Mouse (Mus musculus): ENCODE results near the gene Pms2. TPM values are rescaled to one million over a fixed set of nuclear protein-coding genes. Genes with fewer than 3 reads are reported as not detected.
A peak's percentile ranks its signal among the peaks of the same experiment; 100 is the strongest.

Gene Pms2
- total and polyA plus RNA-seq, 2 experiments from 2014 or later: 8.0 to 10.5 TPM

- Histone ChIP-seq H3K9me3 (replicated peaks; ENCODE audit: control insufficient read depth, low read length) (no peaks in the 10 kb centered on the region), H3K27ac (ENCODE audit: low read depth) (no peak overlapping the region), H3K27me3 (ENCODE audit: control insufficient read depth, insufficient read depth, low read length) (no peaks in the 10 kb centered on the region), H3K4me3 (ENCODE audit: low read depth, low read length) (no peak overlapping the region), H3K36me3 (replicated peaks; ENCODE audit: control insufficient read depth, insufficient read depth, low read length) (peaks cover 23% of the 10 kb centered on the region), H3K4me1 (ENCODE audit: control insufficient read depth, insufficient read depth) (no peaks in the 10 kb centered on the region), H3K9ac (replicated peaks; ENCODE audit: low read depth, low read length) (no peak overlapping the region), H3K4me2 (ENCODE audit: low read depth, low read length) (no peak overlapping the region)
- TF ChIP-seq CTCF (IDR thresholded peaks at IDR 0.05; ENCODE audit: low read depth): no peak
- TF ChIP-seq EP300 (IDR thresholded peaks at IDR 0.05; ENCODE audit: low read depth): no peak
- WGBS: 97% methylated on average over 1 of the region's 1 CpGs
- no peak for ATAC-seq (ENCODE audit: insufficient read depth, low read depth)
- DNase-seq (ENCODE audit: low spot score): no peak
Observed at GRCm38 (mm10) chr5:143933875-143934274, 24.1 kb downstream of the Pms2 start.

- no peak overlapping the region for H3K4me2 ChIP-seq (ENCODE audit: low read depth, low read length)
- 70% methylated on average over 9 of the region's 9 CpGs for WGBS
- ATAC-seq (ENCODE audit: insufficient read depth, low read depth): no peak
- H3K4me1 ChIP-seq (ENCODE audit: control insufficient read depth, insufficient read depth): no peaks in the 10 kb centered on the region
- no peaks in the 10 kb centered on the region for H3K9me3 ChIP-seq (replicated peaks; ENCODE audit: control insufficient read depth, low read length)
- DNase-seq (ENCODE audit: low spot score): no peak
- no peak overlapping the region for H3K27ac ChIP-seq (ENCODE audit: low read depth)
- H3K9ac ChIP-seq (replicated peaks; ENCODE audit: low read depth, low read length): no peak overlapping the region
- no peak for TF ChIP-seq EP300 (IDR thresholded peaks at IDR 0.05; ENCODE audit: low read depth)
- TF ChIP-seq CTCF (IDR thresholded peaks at IDR 0.05; ENCODE audit: low read depth): no peak
- H3K4me3 ChIP-seq (ENCODE audit: low read depth, low read length): no peak overlapping the region
- peaks cover under 1% of the 10 kb centered on the region; the same call in 1 of the 2 replicates for H3K36me3 ChIP-seq (replicated peaks; ENCODE audit: control insufficient read depth, insufficient read depth, low read length)
- no peaks in the 10 kb centered on the region for H3K27me3 ChIP-seq (ENCODE audit: control insufficient read depth, insufficient read depth, low read length)
Observed at GRCm38 (mm10) chr5:143936156-143936555, 26.4 kb downstream of the Pms2 start.

GRCm38 (mm10) chr5:143941588-143941987, 31.8 kb downstream of the Pms2 start:
- no peak for DNase-seq (ENCODE audit: low spot score)
- Histone ChIP-seq H3K27ac (ENCODE audit: low read depth) (no peak overlapping the region), H3K4me3 (ENCODE audit: low read depth, low read length) (no peak overlapping the region), H3K4me1 (ENCODE audit: control insufficient read depth, insufficient read depth) (no peaks in the 10 kb centered on the region), H3K27me3 (ENCODE audit: control insufficient read depth, insufficient read depth, low read length) (no peaks in the 10 kb centered on the region), H3K9me3 (replicated peaks; ENCODE audit: control insufficient read depth, low read length) (0 out of 2 replicates have a peak, but pooled peaks cover 4% of the 10 kb centered on the region), H3K36me3 (replicated peaks; ENCODE audit: control insufficient read depth, insufficient read depth, low read length) (no peaks in the 10 kb centered on the region), H3K4me2 (ENCODE audit: low read depth, low read length) (no peak overlapping the region), H3K9ac (replicated peaks; ENCODE audit: low read depth, low read length) (no peak overlapping the region)
- no peak for ATAC-seq (ENCODE audit: insufficient read depth, low read depth)
- WGBS: 30% methylated on average over 10 of the region's 10 CpGs
- TF ChIP-seq EP300 (IDR thresholded peaks at IDR 0.05; ENCODE audit: low read depth) (no peak), CTCF (IDR thresholded peaks at IDR 0.05; ENCODE audit: low read depth) (no peak)

- H3K36me3 ChIP-seq (replicated peaks; ENCODE audit: control insufficient read depth, insufficient read depth, low read length): no peaks in the 10 kb centered on the region
- no peak for TF ChIP-seq EP300 (IDR thresholded peaks at IDR 0.05; ENCODE audit: low read depth)
- 68% methylated on average over 14 of the region's 14 CpGs for WGBS
- H3K4me1 ChIP-seq (ENCODE audit: control insufficient read depth, insufficient read depth): no peaks in the 10 kb centered on the region
- H3K27ac ChIP-seq (ENCODE audit: low read depth): no peak overlapping the region
- H3K4me3 ChIP-seq (ENCODE audit: low read depth, low read length): no peak overlapping the region
- DNase-seq (ENCODE audit: low spot score) (peak; percentile 41), ATAC-seq (ENCODE audit: insufficient read depth, low read depth) (no peak)
- H3K27me3 ChIP-seq (ENCODE audit: control insufficient read depth, insufficient read depth, low read length): no peaks in the 10 kb centered on the region
- H3K9me3 ChIP-seq (replicated peaks; ENCODE audit: control insufficient read depth, low read length): 0 out of 2 replicates have a peak, but pooled peaks cover 4% of the 10 kb centered on the region
- no peak overlapping the region for H3K4me2 ChIP-seq (ENCODE audit: low read depth, low read length)
- H3K9ac ChIP-seq (replicated peaks; ENCODE audit: low read depth, low read length): no peak overlapping the region
Observed at GRCm38 (mm10) chr5:143943231-143944125, 33.7 kb downstream of the Pms2 start.

GRCm38 (mm10) chr5:143948361-143948760, 38.6 kb downstream of the Pms2 start:
- no peak overlapping the region for H3K9ac ChIP-seq (replicated peaks; ENCODE audit: low read depth, low read length)
- DNase-seq (ENCODE audit: low spot score) (no peak), ATAC-seq (ENCODE audit: insufficient read depth, low read depth) (no peak)
- H3K9me3 ChIP-seq (replicated peaks; ENCODE audit: control insufficient read depth, low read length): 0 out of 2 replicates have a peak, but pooled peaks cover 4% of the 10 kb centered on the region
- H3K36me3 ChIP-seq (replicated peaks; ENCODE audit: control insufficient read depth, insufficient read depth, low read length): no peaks in the 10 kb centered on the region
- H3K4me1 ChIP-seq (ENCODE audit: control insufficient read depth, insufficient read depth): no peaks in the 10 kb centered on the region
- H3K27ac ChIP-seq (ENCODE audit: low read depth): no peak overlapping the region
- TF ChIP-seq EP300 (IDR thresholded peaks at IDR 0.05; ENCODE audit: low read depth) (no peak), CTCF (IDR thresholded peaks at IDR 0.05; ENCODE audit: low read depth) (no peak)
- no peak overlapping the region for H3K4me2 ChIP-seq (ENCODE audit: low read depth, low read length)
- no peak overlapping the region for H3K4me3 ChIP-seq (ENCODE audit: low read depth, low read length)
- no peaks in the 10 kb centered on the region for H3K27me3 ChIP-seq (ENCODE audit: control insufficient read depth, insufficient read depth, low read length)
- WGBS: 80% methylated on average over 12 of the region's 12 CpGs
